Mouse (Mus musculus): ENCODE data around the gene Fras1. TPM values are rescaled to one million over a fixed set of nuclear protein-coding genes. Genes with fewer than 3 reads are reported as not detected.
A peak's percentile ranks its signal among the peaks of the same experiment; 100 is the strongest.

Gene Fras1
- polyA plus RNA-seq, 1 experiment from 2014 or later, result 43.9 TPM

DNA sequence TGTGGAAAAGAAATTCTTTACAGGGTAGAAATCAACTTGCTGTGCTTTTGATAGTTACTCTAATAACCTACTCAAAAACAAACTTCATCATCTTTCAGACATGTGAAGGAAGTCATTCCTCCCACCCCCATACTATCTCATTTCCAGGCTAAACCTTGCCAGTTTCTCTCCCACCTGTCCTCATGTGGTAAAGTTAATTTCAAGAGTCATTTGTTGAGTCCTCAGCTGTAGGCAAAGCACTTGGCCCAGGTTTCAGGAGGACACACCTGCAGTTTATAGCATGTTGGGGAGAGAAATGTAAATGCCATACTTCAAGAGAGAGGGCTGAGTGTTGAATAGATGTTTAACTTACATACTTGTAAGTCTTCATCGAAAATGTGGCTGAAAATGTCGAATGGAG lies 107.4 kb downstream of the Fras1 start:
- Histone ChIP-seq H3K27me3 (ENCODE audit: control insufficient read depth, insufficient read depth, low read length) (no peaks in the 10 kb centered on the region), H3K36me3 (ENCODE audit: control insufficient read depth, insufficient read depth, low read length) (no peaks in the 10 kb centered on the region), H3K4me2 (no peak overlapping the region), H3K4me3 (ENCODE audit: low read depth, low read length) (no peak overlapping the region), H3K27ac (ENCODE audit: low read depth, low read length) (no peak overlapping the region), H3K9me3 (replicated peaks; ENCODE audit: control insufficient read depth, low read length) (no peaks in the 10 kb centered on the region), H3K4me1 (ENCODE audit: control insufficient read depth, insufficient read depth, low read length) (no peaks in the 10 kb centered on the region), H3K9ac (ENCODE audit: low read depth, low read length) (no peak overlapping the region)
- 72% methylated on average over 2 of the region's 2 CpGs for WGBS (ENCODE audit: insufficient replicate concordance)
- no peak for ATAC-seq (replicated peaks; ENCODE audit: insufficient number of reproducible peaks, low FRiP score, low TSS enrichment)

DNA sequence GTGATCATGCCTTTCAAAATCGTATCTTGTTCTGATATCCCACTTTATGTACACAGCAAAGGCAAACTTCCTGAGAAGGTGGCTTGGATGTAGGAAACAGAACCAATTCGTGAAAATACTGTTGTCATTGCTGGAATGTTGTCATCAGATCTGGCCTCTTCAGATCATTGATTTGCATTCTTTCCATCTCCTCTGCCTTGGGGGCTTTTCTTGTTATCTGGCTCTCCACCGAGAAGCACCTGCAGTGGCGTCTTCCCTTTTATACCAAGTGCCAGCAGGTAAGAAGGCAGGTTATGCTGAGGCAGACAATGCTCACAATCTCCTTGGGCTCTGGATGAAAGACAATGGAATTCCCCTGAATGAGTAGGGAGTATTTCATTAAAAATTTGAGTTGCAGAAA lies 108.3 kb downstream of the Fras1 start:
- ATAC-seq (replicated peaks; ENCODE audit: insufficient number of reproducible peaks, low FRiP score, low TSS enrichment), result no peak
- Histone ChIP-seq H3K4me2 (no peak overlapping the region), H3K27ac (ENCODE audit: low read depth, low read length) (no peak overlapping the region), H3K9me3 (replicated peaks; ENCODE audit: control insufficient read depth, low read length) (no peaks in the 10 kb centered on the region), H3K9ac (ENCODE audit: low read depth, low read length) (no peak overlapping the region), H3K27me3 (ENCODE audit: control insufficient read depth, insufficient read depth, low read length) (no peaks in the 10 kb centered on the region), H3K4me1 (ENCODE audit: control insufficient read depth, insufficient read depth, low read length) (no peaks in the 10 kb centered on the region), H3K4me3 (ENCODE audit: low read depth, low read length) (no peak overlapping the region), H3K36me3 (ENCODE audit: control insufficient read depth, insufficient read depth, low read length) (no peaks in the 10 kb centered on the region)
- WGBS (ENCODE audit: insufficient replicate concordance), result 55% methylated on average over 4 of the region's 4 CpGs

DNA sequence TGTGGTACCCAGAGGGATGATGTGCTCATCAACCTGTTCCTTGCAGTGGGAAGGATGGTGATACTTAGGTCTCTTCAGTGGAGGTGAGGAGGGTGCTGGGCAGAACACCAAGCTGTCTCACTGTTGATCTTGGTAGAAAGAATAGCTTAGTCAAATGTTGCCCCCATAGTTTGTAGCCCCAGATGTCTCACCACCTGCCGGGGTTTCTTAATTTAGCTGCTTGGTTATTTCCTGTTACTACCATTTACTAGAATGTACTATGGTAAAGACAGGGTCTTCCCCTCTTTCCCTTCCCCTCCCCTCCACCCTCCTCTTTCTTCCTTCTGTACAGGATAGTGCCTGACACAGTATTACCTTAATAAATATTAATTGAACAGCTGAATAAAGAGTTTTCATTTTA lies 118.7 kb downstream of the Fras1 start:
- WGBS (ENCODE audit: insufficient replicate concordance), result 69% methylated on average over 1 of the region's 1 CpGs
- Histone ChIP-seq H3K9me3 (replicated peaks; ENCODE audit: control insufficient read depth, low read length) (no peaks in the 10 kb centered on the region), H3K4me1 (ENCODE audit: control insufficient read depth, insufficient read depth, low read length) (no peaks in the 10 kb centered on the region), H3K4me3 (ENCODE audit: low read depth, low read length) (no peak overlapping the region), H3K36me3 (ENCODE audit: control insufficient read depth, insufficient read depth, low read length) (no peaks in the 10 kb centered on the region), H3K27me3 (ENCODE audit: control insufficient read depth, insufficient read depth, low read length) (no peaks in the 10 kb centered on the region), H3K27ac (ENCODE audit: low read depth, low read length) (no peak overlapping the region), H3K4me2 (no peak overlapping the region), H3K9ac (ENCODE audit: low read depth, low read length) (no peak overlapping the region)
- no peak for ATAC-seq (replicated peaks; ENCODE audit: insufficient number of reproducible peaks, low FRiP score, low TSS enrichment)

DNA sequence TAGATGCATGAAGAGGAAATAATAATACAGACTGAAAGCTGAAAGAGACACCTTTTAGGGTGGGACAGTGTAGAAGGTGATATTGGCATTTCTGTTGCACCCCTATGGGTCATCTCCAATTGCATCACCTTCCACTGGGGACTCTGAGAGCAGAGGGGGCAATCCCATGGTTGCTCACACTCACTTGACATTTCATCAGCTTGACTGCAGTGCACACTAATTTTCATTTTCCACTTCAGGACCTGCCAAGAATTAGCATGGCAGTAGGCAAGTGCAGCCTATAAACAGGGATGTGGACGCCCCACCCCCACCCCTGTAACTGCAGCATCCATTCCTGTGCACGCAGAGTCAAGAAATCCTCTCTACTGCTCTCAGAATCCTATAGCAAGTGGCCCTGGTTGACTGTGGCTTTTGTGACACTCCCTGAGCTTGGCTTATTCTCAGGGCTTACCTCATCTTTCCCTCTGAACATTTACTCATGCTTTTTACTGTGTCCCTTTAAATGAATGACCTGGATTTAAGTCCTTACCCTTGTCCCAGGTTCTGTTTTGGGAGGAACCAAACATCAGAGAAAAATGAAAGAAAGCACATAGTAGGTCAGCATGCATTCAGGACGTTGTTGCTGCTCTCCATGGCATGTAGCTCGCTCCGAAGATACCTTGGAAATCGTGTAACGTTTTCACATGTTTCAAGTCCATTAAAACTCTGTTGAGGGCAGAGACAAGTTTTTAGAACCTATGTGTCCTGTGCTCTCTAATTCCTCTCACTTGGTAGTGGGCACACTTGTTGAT lies 120.9 kb downstream of the Fras1 start:
- 86% methylated on average over 7 of the region's 7 CpGs for WGBS (ENCODE audit: insufficient replicate concordance)
- no peaks in the 10 kb centered on the region for H3K9me3 ChIP-seq (replicated peaks; ENCODE audit: control insufficient read depth, low read length)
- no peak overlapping the region for H3K4me3 ChIP-seq (ENCODE audit: low read depth, low read length)
- ATAC-seq (replicated peaks; ENCODE audit: insufficient number of reproducible peaks, low FRiP score, low TSS enrichment), result no peak
- H3K9ac ChIP-seq (ENCODE audit: low read depth, low read length), result no peak overlapping the region
- H3K27ac ChIP-seq (ENCODE audit: low read depth, low read length), result no peak overlapping the region
- H3K36me3 ChIP-seq (ENCODE audit: control insufficient read depth, insufficient read depth, low read length), result no peaks in the 10 kb centered on the region
- no peaks in the 10 kb centered on the region for H3K4me1 ChIP-seq (ENCODE audit: control insufficient read depth, insufficient read depth, low read length)
- no peaks in the 10 kb centered on the region for H3K27me3 ChIP-seq (ENCODE audit: control insufficient read depth, insufficient read depth, low read length)
- no peak overlapping the region for H3K4me2 ChIP-seq

DNA sequence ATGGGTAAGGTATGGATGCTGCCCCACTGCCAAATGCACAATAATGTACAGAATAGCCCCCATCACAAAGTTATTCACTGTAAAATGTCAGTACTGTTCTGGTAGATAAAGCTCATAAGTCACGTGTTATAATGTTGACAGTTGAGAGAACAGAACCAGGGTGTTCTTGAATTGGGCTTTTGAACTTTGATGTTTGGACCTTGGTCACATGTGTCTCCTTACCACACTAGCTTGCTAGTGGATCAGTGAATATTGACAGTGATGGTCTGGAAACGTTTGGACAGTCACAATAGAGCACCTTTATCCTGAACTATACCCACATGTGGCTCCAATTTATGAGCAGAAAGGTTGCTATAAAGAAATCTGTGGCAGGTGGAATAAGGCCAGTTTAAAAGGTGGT lies 124.3 kb downstream of the Fras1 start:
- no peak overlapping the region for H3K27ac ChIP-seq (ENCODE audit: low read depth, low read length)
- H3K36me3 ChIP-seq (ENCODE audit: control insufficient read depth, insufficient read depth, low read length), result no peaks in the 10 kb centered on the region
- H3K27me3 ChIP-seq (ENCODE audit: control insufficient read depth, insufficient read depth, low read length), result no peaks in the 10 kb centered on the region
- no peak overlapping the region for H3K4me3 ChIP-seq (ENCODE audit: low read depth, low read length)
- H3K4me2 ChIP-seq, result no peak overlapping the region
- no peak overlapping the region for H3K9ac ChIP-seq (ENCODE audit: low read depth, low read length)
- H3K4me1 ChIP-seq (ENCODE audit: control insufficient read depth, insufficient read depth, low read length), result peaks cover 4% of the 10 kb centered on the region; the same call in 1 of the 2 replicates
- 65% methylated on average over 2 of the region's 2 CpGs for WGBS (ENCODE audit: insufficient replicate concordance)
- no peaks in the 10 kb centered on the region for H3K9me3 ChIP-seq (replicated peaks; ENCODE audit: control insufficient read depth, low read length)
- ATAC-seq (replicated peaks; ENCODE audit: insufficient number of reproducible peaks, low FRiP score, low TSS enrichment), result no peak

DNA sequence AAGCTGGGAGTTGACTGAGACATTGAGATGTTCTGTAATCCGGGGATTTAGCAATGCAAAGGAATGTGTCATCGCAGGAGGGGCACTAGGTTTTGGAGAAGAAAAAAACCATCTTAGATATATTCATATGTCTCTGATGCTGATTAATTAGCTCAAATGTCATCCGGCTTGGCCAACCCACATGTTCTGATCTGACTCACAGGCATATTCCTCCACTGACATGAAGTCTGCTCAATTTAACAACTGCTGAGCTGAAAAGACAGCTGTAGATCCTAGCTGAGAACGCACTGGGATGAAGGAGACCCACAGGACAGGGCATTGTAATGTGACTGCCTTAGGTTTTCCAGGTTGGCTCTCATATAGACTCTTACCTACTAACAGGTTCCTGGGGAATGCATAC lies 128.0 kb downstream of the Fras1 start:
- 68% methylated on average over 4 of the region's 4 CpGs for WGBS (ENCODE audit: insufficient replicate concordance)

DNA sequence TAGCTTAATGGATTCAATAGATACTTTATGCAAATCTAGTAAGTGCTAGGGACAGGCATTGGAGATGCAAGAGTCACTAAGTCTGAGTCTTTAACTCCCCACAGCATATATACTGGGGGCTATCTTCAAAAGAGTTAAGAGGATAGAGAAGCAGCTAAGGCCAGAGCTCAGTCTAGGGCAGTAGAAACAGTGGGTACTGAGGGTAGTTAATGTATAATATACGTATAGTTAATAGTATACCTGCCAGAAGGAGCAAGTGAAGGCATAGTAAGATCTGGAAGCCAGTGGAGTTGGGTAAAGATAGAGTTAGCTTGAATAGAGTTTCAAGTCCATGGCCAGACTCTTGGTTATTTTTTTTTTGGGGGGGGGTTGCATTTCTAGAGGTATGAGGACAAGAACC lies 128.6 kb downstream of the Fras1 start:
- 76% methylated on average over 1 of the region's 1 CpGs for WGBS (ENCODE audit: insufficient replicate concordance)
- H3K4me2 ChIP-seq, result no peak overlapping the region
- H3K27me3 ChIP-seq (ENCODE audit: control insufficient read depth, insufficient read depth, low read length), result no peaks in the 10 kb centered on the region
- H3K9ac ChIP-seq (ENCODE audit: low read depth, low read length), result no peak overlapping the region
- no peaks in the 10 kb centered on the region for H3K9me3 ChIP-seq (replicated peaks; ENCODE audit: control insufficient read depth, low read length)
- H3K36me3 ChIP-seq (ENCODE audit: control insufficient read depth, insufficient read depth, low read length), result no peaks in the 10 kb centered on the region
- ATAC-seq (replicated peaks; ENCODE audit: insufficient number of reproducible peaks, low FRiP score, low TSS enrichment), result no peak
- H3K4me3 ChIP-seq (ENCODE audit: low read depth, low read length), result no peak overlapping the region
- H3K4me1 ChIP-seq (ENCODE audit: control insufficient read depth, insufficient read depth, low read length), result peaks cover 4% of the 10 kb centered on the region; the same call in 1 of the 2 replicates
- no peak overlapping the region for H3K27ac ChIP-seq (ENCODE audit: low read depth, low read length)

More for the DNA sequence above, 128.0 kb downstream of the Fras1 start:
- Histone ChIP-seq H3K36me3 (ENCODE audit: control insufficient read depth, insufficient read depth, low read length) (no peaks in the 10 kb centered on the region), H3K4me3 (ENCODE audit: low read depth, low read length) (no peak overlapping the region), H3K9me3 (replicated peaks; ENCODE audit: control insufficient read depth, low read length) (no peaks in the 10 kb centered on the region), H3K27ac (ENCODE audit: low read depth, low read length) (no peak overlapping the region), H3K4me1 (ENCODE audit: control insufficient read depth, insufficient read depth, low read length) (peaks cover 4% of the 10 kb centered on the region; the same call in 1 of the 2 replicates), H3K9ac (ENCODE audit: low read depth, low read length) (no peak overlapping the region), H3K27me3 (ENCODE audit: control insufficient read depth, insufficient read depth, low read length) (no peaks in the 10 kb centered on the region), H3K4me2 (no peak overlapping the region)
- ATAC-seq (replicated peaks; ENCODE audit: insufficient number of reproducible peaks, low FRiP score, low TSS enrichment), result no peak

DNA sequence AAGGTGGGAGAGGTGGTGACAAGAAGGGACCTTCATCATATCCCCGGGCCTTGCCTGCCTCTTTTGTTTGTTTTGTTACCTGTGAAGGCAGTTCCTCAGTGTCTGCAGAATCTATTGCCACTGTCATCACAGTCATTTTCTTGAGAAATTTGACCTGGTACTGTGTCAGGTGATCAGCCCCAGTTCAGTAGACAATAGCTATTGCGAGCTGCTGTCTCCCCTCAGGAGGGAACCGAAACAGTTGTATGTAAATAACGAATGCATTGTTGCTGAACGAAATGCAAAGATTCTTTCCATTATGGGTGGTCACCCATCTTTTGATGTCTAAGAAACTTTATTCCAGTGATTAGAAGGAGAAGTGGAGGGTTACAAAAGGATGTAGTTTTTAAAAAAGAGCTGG lies 137.2 kb downstream of the Fras1 start:
- ATAC-seq (replicated peaks; ENCODE audit: insufficient number of reproducible peaks, low FRiP score, low TSS enrichment), result no peak
- no peaks in the 10 kb centered on the region for H3K9me3 ChIP-seq (replicated peaks; ENCODE audit: control insufficient read depth, low read length)
- H3K36me3 ChIP-seq (ENCODE audit: control insufficient read depth, insufficient read depth, low read length), result no peaks in the 10 kb centered on the region
- H3K27ac ChIP-seq (ENCODE audit: low read depth, low read length), result no peak overlapping the region
- H3K4me1 ChIP-seq (ENCODE audit: control insufficient read depth, insufficient read depth, low read length), result peaks cover 7% of the 10 kb centered on the region; the same call in 1 of the 2 replicates
- H3K27me3 ChIP-seq (ENCODE audit: control insufficient read depth, insufficient read depth, low read length), result no peaks in the 10 kb centered on the region
- H3K9ac ChIP-seq (ENCODE audit: low read depth, low read length), result no peak overlapping the region
- H3K4me3 ChIP-seq (ENCODE audit: low read depth, low read length), result no peak overlapping the region
- H3K4me2 ChIP-seq, result no peak overlapping the region
- WGBS (ENCODE audit: insufficient replicate concordance), result 78% methylated on average over 5 of the region's 5 CpGs

DNA sequence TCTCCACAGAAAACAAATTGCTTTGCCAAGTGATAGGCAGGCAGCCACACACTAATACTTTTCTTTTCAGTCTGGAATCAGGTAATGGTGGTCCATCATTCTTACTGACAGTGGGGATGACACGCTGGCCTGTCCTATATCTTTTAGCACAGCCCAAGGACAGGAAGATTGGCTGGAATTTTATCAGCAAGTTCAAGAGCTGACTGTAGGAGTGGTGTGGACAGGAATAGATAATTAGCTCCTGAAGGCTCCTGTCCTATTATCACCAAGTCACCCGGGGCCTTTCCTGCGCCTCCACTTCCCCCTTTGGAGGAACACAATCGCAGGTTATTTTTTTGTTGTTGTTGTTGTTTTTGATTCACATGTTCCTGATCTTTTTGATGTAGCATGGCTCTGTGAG lies 139.6 kb downstream of the Fras1 start:
- H3K4me3 ChIP-seq (ENCODE audit: low read depth, low read length), result no peak overlapping the region
- H3K36me3 ChIP-seq (ENCODE audit: control insufficient read depth, insufficient read depth, low read length), result no peaks in the 10 kb centered on the region
- no peak overlapping the region for H3K4me2 ChIP-seq
- 19% methylated on average over 4 of the region's 4 CpGs for WGBS (ENCODE audit: insufficient replicate concordance)
- 0 out of 2 replicates have a peak overlapping the region, but pooled peaks have one; percentile 10 for H3K27ac ChIP-seq (ENCODE audit: low read depth, low read length)
- no peak overlapping the region for H3K9ac ChIP-seq (ENCODE audit: low read depth, low read length)
- no peaks in the 10 kb centered on the region for H3K27me3 ChIP-seq (ENCODE audit: control insufficient read depth, insufficient read depth, low read length)
- H3K9me3 ChIP-seq (replicated peaks; ENCODE audit: control insufficient read depth, low read length), result no peaks in the 10 kb centered on the region
- ATAC-seq (replicated peaks; ENCODE audit: insufficient number of reproducible peaks, low FRiP score, low TSS enrichment), result no peak
- peaks cover 7% of the 10 kb centered on the region; the same call in 1 of the 2 replicates for H3K4me1 ChIP-seq (ENCODE audit: control insufficient read depth, insufficient read depth, low read length)
